Mouse (Mus musculus) liver, embryonic 14.5 days (tissue): ENCODE data around the gene Cd160. TPM values are rescaled to one million over a fixed set of nuclear protein-coding genes. Genes with fewer than 3 reads are reported as not detected.

Source experiments
- ATAC-seq: fragments of 200-750 bp; cut with Nextera tagmentation; 2 replicates; pipeline ENCODE4 v1.8.0; 2017; ENCODE audit warnings: moderate number of reproducible peaks, mild to moderate bottlenecking, moderate library complexity; ENCODE audit not compliant: insufficient read depth
- DNase-seq, 3 experiments: peaks; one replicate each; pipeline ENCODE4 v3.0.0-alpha.2; 2012 to 2013; ENCODE audit warnings: low read depth in 3 of 3, low spot score in 3 of 3
- H3K27ac ChIP-seq: fragments of 300-500 bp; sonication (generic); 2 replicates; pipeline ENCODE4 v1.5.1; 2014; ENCODE audit warnings: moderate library complexity, mild to moderate bottlenecking, control low read depth, inconsistent platforms
- H3K27me3 ChIP-seq: fragments of 300-500 bp; sonication (generic); 2 replicates; pipeline ENCODE4 v1.6.1; 2014; ENCODE audit warnings: mild to moderate bottlenecking, low read length, moderate library complexity; ENCODE audit not compliant: control insufficient read depth, insufficient read depth
- H3K36me3 ChIP-seq: fragments of 300-500 bp; sonication (generic); replicated peaks from 2 replicates; pipeline ENCODE4 v1.6.1; 2014; ENCODE audit warnings: low read depth; ENCODE audit not compliant: control insufficient read depth, insufficient read depth
- H3K4me1 ChIP-seq, 2 experiments: fragments of 200-500 bp in 1 of 2; fragments of 300-500 bp in 1 of 2; sonication (generic) in 1 of 2; replicated peaks; 2 replicates each; pipeline ENCODE4 v1.6.1; 2012 to 2014; ENCODE audit warnings: antibody characterized with exemption in 1 of 2, inconsistent platforms in 1 of 2, low read length in 1 of 2; ENCODE audit not compliant: control insufficient read depth in 2 of 2, insufficient read depth in 2 of 2
- H3K4me2 ChIP-seq: fragments of 300-500 bp; sonication (generic); 2 replicates; pipeline ENCODE4 v1.6.1; 2014; ENCODE audit warnings: low read depth, mild to moderate bottlenecking, control low read depth, moderate library complexity
- H3K4me3 ChIP-seq, 2 experiments: fragments of 200-500 bp in 1 of 2; fragments of 300-500 bp in 1 of 2; sonication (generic) in 1 of 2; 2 replicates each; pipeline ENCODE4 v1.5.1; 2012 to 2014; ENCODE audit warnings: low read depth in 2 of 2, low read length in 2 of 2, mild to moderate bottlenecking in 2 of 2, control low read depth in 1 of 2, inconsistent platforms in 1 of 2, moderate library complexity in 1 of 2; ENCODE audit not compliant: insufficient read depth in 1 of 2
- H3K9ac ChIP-seq: fragments of 300-500 bp; sonication (generic); replicated peaks from 2 replicates; pipeline ENCODE4 v1.6.1; 2014; ENCODE audit warnings: mild to moderate bottlenecking, control low read depth, moderate library complexity
- H3K9me3 ChIP-seq: fragments of 300-500 bp; sonication (generic); 2 replicates; pipeline ENCODE4 v1.6.1; 2016; ENCODE audit warnings: low read length, mixed read lengths; ENCODE audit not compliant: control insufficient read depth
- CTCF ChIP-seq: IDR thresholded peaks from 2 replicates; pipeline ENCODE4 v1.5.1; 2016; ENCODE audit warnings: antibody characterized with exemption, low read depth, control low read depth
- EP300 ChIP-seq: IDR thresholded peaks from 2 replicates; pipeline ENCODE4 v1.6.1; 2016; ENCODE audit warnings: antibody characterized with exemption, low read depth
- WGBS: fragments of 180-500 bp; shearing (Covaris S2); extraction: QIAGEN DNeasy Blood & Tissue Kit; methylation state at CpG from one replicate; pipeline ENCODE4 v1.1.7; 2014; ENCODE audit not compliant: insufficient replicate concordance; 5-methylcytosine and 5-hydroxymethylcytosine counted together
- polyA plus RNA-seq, 2 experiments: library from polyadenylated mRNA; depleted of rRNA in 1 of 2; stranded (reverse) in 1 of 2; unstranded in 1 of 2; fragments of >200 nt; fragmentation: Nextera tagmentation in 1 of 2; extraction: Ambion mirVana in 1 of 2; gene quantifications; 2 replicates each; pipeline versions ENCODE4 v1.2.1 to v1.2.3; 2012 to 2014

Gene Cd160
- polyA plus RNA-seq (2012; rRNA removed) (0.07 and 0.08 TPM in 2 replicates), polyA plus RNA-seq (2014; fragmentation: Nextera tagmentation; extraction: Ambion mirVana) (0.11 TPM in 1 of 2 replicates, not detected in the other)

DNA sequence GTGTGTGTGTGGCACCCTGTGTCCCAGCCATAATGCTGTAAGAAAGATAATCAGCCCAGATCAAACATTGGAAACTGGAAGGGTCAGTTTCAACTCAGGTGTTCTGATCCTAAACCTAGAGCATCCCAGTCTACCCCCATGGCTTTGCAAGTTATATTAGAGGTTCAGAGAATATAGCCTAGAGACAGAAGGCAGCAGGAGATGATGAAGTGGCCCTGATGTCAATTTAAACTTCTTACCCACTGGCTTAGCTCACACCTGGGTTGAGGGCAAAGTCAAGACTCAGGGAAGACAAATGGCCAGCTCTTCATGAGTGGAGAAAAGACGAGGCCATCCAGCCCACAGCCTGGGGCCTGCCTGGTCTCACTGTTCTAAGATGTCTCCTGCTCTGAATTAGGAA lies at the start of gene Cd160, which contains the start of gene Pdzk1:
TSS of gene Cd160 (minus strand) at position 368 of the 400 bp plus-strand sequence.
TSS of gene Pdzk1 (plus strand) at position 301 of the 400 bp plus-strand sequence.
- Histone ChIP-seq H3K9ac (no peak within 1 kb of the TSS), H3K4me3 (0 out of 4 replicates have a peak within 1 kb of the TSS, but pooled peaks of 1 of the 2 experiments have one; percentile 34), H3K4me1 (no peaks in the 10 kb centered on the region; a peak in 1 of 4 replicates), H3K27ac (no peak within 1 kb of the TSS), H3K4me2 (peak within 1 kb of the TSS; percentile 0; the same call in 1 of the 2 replicates), H3K27me3 (no peaks in the 10 kb centered on the region), H3K36me3 (no peaks in the 10 kb centered on the region), H3K9me3 (no peaks in the 10 kb centered on the region)
- no peak for TF ChIP-seq CTCF
- TF ChIP-seq EP300, result no peak
- WGBS, result 60% methylated on average over 1 of the region's 1 CpGs
- DNase-seq (no peak), ATAC-seq (no peak)

- no peak for TF ChIP-seq EP300
- TF ChIP-seq CTCF, result no peak
- Histone ChIP-seq H3K27me3 (no peaks in the 10 kb centered on the region), H3K27ac (no peak overlapping the region), H3K9ac (no peak overlapping the region), H3K9me3 (no peaks in the 10 kb centered on the region), H3K4me3 (no peak overlapping the region), H3K4me2 (no peak overlapping the region), H3K4me1 (no peaks in the 10 kb centered on the region), H3K36me3 (peaks cover 20% of the 10 kb centered on the region)
- ATAC-seq (no peak), DNase-seq (no peak)
- WGBS, result 71% methylated on average over 7 of the region's 7 CpGs
Observed at GRCm38 (mm10) chr3:96874808-96875571, 45.8 kb upstream of the Cd160 start.

DNA sequence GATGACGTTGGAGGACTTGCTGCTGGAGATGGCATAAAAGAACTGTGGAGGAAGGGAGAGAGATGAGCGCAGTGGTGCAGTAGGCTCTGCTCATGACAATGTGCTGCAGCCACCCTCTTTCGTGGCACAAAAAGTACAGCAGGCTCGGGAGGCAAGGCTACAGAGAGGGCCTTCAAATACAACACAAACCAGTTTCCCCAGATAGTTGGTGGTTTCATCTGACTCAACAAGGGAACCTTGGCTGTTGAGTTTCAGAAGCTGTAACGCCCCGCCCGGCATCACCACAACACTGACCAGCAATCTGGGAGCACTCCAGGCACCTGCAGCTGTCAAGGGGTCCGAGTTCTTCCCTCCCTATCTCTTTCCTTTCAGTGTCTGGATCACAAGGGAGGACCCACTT lies 43.4 kb upstream of the Cd160 start:
- WGBS, result 81% methylated on average over 8 of the region's 8 CpGs
- DNase-seq (no peak), ATAC-seq (no peak)
- Histone ChIP-seq H3K4me3 (no peak overlapping the region), H3K4me1 (no peaks in the 10 kb centered on the region), H3K4me2 (no peak overlapping the region), H3K9ac (no peak overlapping the region), H3K27ac (no peak overlapping the region), H3K27me3 (no peaks in the 10 kb centered on the region), H3K36me3 (peaks cover 22% of the 10 kb centered on the region), H3K9me3 (no peaks in the 10 kb centered on the region)
- no peak for TF ChIP-seq CTCF
- no peak for TF ChIP-seq EP300

DNA sequence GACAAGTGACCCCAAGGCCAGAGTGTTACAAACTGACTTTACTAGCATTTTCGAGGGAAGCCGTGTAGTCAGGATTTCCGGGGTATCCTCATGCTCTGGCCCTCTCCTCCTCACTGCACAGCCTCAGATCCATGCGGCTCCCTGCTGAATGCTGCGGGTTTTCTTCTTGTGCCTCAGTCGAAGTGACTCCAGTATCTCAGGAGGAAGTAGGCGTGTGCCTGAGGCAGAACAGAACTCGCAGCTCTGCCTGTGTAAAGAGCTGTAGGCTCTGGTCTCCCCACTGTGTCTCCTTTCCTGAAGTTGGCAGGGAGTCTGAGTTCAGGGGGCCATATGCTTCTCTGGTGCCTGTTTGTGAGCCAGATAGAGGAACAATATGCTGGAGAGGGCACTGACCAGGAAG lies 41.9 kb upstream of the Cd160 start:
- no peak overlapping the region for H3K4me2 ChIP-seq
- no peak overlapping the region for H3K4me3 ChIP-seq
- DNase-seq, result no peak
- TF ChIP-seq EP300 (no peak), CTCF (no peak)
- no peak overlapping the region for H3K9ac ChIP-seq
- WGBS, result 72% methylated on average over 8 of the region's 8 CpGs
- peaks cover 22% of the 10 kb centered on the region for H3K36me3 ChIP-seq
- no peaks in the 10 kb centered on the region for H3K9me3 ChIP-seq
- ATAC-seq, result no peak
- no peaks in the 10 kb centered on the region for H3K4me1 ChIP-seq
- no peaks in the 10 kb centered on the region for H3K27me3 ChIP-seq
- no peak overlapping the region for H3K27ac ChIP-seq

GRCm38 (mm10) chr3:96870270-96870669 lies 41.1 kb upstream of the Cd160 start:
- ATAC-seq (no peak), DNase-seq (no peak)
- Histone ChIP-seq H3K4me3 (no peak overlapping the region), H3K9ac (no peak overlapping the region), H3K27me3 (no peaks in the 10 kb centered on the region), H3K4me1 (no peaks in the 10 kb centered on the region), H3K4me2 (no peak overlapping the region), H3K9me3 (no peaks in the 10 kb centered on the region), H3K36me3 (peaks cover 22% of the 10 kb centered on the region), H3K27ac (no peak overlapping the region)
- no peak for TF ChIP-seq CTCF
- no peak for TF ChIP-seq EP300
- 77% methylated on average over 2 of the region's 2 CpGs for WGBS
